Mouse (Mus musculus) stomach, postnatal 0 days (tissue): Measurements from ENCODE around the gene Galm.

ENCODE experiments used
- CTCF ChIP-seq: IDR thresholded peaks from 2 replicates; pipeline ENCODE4 v1.5.1; 2016; ENCODE audit warnings: antibody characterized with exemption, low read depth, mild to moderate bottlenecking, moderate library complexity
- EP300 ChIP-seq: optimal IDR thresholded peaks from 2 replicates; pipeline ENCODE3; 2016; ENCODE audit warnings: antibody characterized with exemption

DNA sequence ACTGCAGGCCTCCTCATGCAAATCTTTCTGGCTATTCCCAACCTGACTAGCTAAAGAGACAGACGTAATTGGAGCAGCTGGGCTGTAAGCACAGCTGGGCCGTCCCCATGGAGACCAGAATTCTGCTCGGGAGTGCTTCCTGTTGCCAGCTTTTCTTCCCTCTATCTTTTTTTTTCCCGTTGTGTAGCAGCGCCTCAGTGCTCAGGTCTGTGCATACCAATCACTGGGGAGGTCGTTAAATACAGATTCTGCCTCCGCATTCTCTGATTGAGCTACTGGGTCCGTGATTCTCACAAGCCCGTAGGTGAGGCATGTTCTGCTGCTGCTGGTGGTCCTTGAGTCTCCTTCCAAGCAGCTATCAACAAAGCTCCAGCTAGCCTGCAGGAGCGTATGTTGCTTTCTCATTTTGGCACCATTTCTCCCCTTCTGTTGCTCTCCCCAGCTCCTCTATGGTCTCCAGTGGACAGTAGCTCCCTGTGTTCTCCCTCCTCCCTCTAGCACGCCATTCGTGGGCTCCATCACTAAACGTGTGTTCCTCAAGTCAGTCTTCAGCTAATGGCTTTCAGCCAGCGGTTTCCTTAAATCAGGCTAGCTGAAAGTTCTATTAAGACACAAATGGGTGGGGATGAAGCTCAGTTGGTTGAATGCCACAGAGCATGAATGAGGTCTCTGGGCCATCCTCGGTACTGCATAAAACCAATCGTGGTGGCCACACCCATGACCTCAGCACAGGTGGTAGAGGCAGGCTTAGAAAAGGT is 41.3 kb downstream of the Galm start:
- TF ChIP-seq CTCF (no peak), EP300 (no peak)
